Mouse (Mus musculus): ENCODE measurements around the gene Plekha6. TPM values are rescaled to one million over a fixed set of nuclear protein-coding genes. Genes with fewer than 3 reads are reported as not detected.

The Plekha6 gene
- polyA plus RNA-seq, 1 experiment: 38.5 TPM

GRCm38 (mm10) chr1:133276983-133277382 lies 113.0 kb downstream of the Plekha6 start:
- DNase-seq (ENCODE audit: low read depth): no peak

- no peak for DNase-seq (ENCODE audit: low read depth)
Measured at GRCm38 (mm10) chr1:133278539-133278938, 114.5 kb downstream of the Plekha6 start.

- DNase-seq (ENCODE audit: low read depth): no peak
Measured at GRCm38 (mm10) chr1:133278946-133279631, 115.1 kb downstream of the Plekha6 start.

- no peak for DNase-seq (ENCODE audit: low read depth)
Measured at GRCm38 (mm10) chr1:133279632-133280093, 115.7 kb downstream of the Plekha6 start.

- DNase-seq (ENCODE audit: low read depth): no peak
Measured at GRCm38 (mm10) chr1:133280537-133280936, 116.5 kb downstream of the Plekha6 start.

GRCm38 (mm10) chr1:133285907-133286306 lies 121.9 kb downstream of the Plekha6 start:
- no peak for DNase-seq (ENCODE audit: low read depth)

GRCm38 (mm10) chr1:133287051-133287450 lies 123.0 kb downstream of the Plekha6 start:
- DNase-seq (ENCODE audit: low read depth): no peak

- no peak for DNase-seq (ENCODE audit: low read depth)
Measured at GRCm38 (mm10) chr1:133287880-133288279, 123.9 kb downstream of the Plekha6 start.

GRCm38 (mm10) chr1:133291888-133292287 lies 127.9 kb downstream of the Plekha6 start:
- no peak for DNase-seq (ENCODE audit: low read depth)

- no peak for DNase-seq (ENCODE audit: low read depth)
Measured at GRCm38 (mm10) chr1:133292608-133293007, 128.6 kb downstream of the Plekha6 start.

GRCm38 (mm10) chr1:133296376-133296775 lies 132.4 kb downstream of the Plekha6 start:
- DNase-seq (ENCODE audit: low read depth): no peak

GRCm38 (mm10) chr1:133298816-133299215 lies 134.8 kb downstream of the Plekha6 start:
- DNase-seq (ENCODE audit: low read depth): no peak

GRCm38 (mm10) chr1:133302540-133302939 lies 138.5 kb downstream of the Plekha6 start:
- no peak for DNase-seq (ENCODE audit: low read depth)

- no peak for DNase-seq (ENCODE audit: low read depth)
Measured at GRCm38 (mm10) chr1:133306842-133307241, 142.8 kb downstream of the Plekha6 start.

- no peak for DNase-seq (ENCODE audit: low read depth)
Measured at GRCm38 (mm10) chr1:133307318-133307717, 143.3 kb downstream of the Plekha6 start.

GRCm38 (mm10) chr1:133309652-133310267 lies 145.8 kb downstream of the Plekha6 start, which contains the start of gene Golt1a:
Gene Golt1a, plus strand, starts transcription at chr1:133309800.
- no peak for DNase-seq (ENCODE audit: low read depth)

GRCm38 (mm10) chr1:133311240-133311639 lies 147.2 kb downstream of the Plekha6 start:
- DNase-seq (ENCODE audit: low read depth): no peak

GRCm38 (mm10) chr1:133311946-133312345 lies 147.9 kb downstream of the Plekha6 start:
- no peak for DNase-seq (ENCODE audit: low read depth)

GRCm38 (mm10) chr1:133314364-133314763 lies 150.4 kb downstream of the Plekha6 start:
- DNase-seq (ENCODE audit: low read depth): no peak

- no peak for DNase-seq (ENCODE audit: low read depth)
Measured at GRCm38 (mm10) chr1:133315775-133316174, 151.8 kb downstream of the Plekha6 start.

- no peak for DNase-seq (ENCODE audit: low read depth)
Measured at GRCm38 (mm10) chr1:133316577-133316976, 152.6 kb downstream of the Plekha6 start.

GRCm38 (mm10) chr1:133317149-133317548 lies 153.1 kb downstream of the Plekha6 start:
- DNase-seq (ENCODE audit: low read depth): no peak

- DNase-seq (ENCODE audit: low read depth): no peak
Measured at GRCm38 (mm10) chr1:133321267-133321925, 157.4 kb downstream of the Plekha6 start, which contains the start of gene Kiss1. Gene Kiss1, plus strand, starts transcription at chr1:133321875.
